Mouse (Mus musculus) embryonic facial prominence, embryonic 13.5 days (tissue): ENCODE measurements at regions not wholly inside any gene's neighbourhood (a gene's known extent, or its start where the extent isn't known, plus 50 kb on each side); places are given as distances from the start of the nearest gene placed in this dataset.
"Not testable (repeated sequence)": the region's sequence is repeated elsewhere in the genome, so short reads cannot be mapped to it uniquely, and the experiment has no call there.

Experiments
- ATAC-seq: fragments of 200-750 bp; cut with Nextera tagmentation; 2 replicates; pipeline ENCODE4 v1.8.0; 2017; ENCODE audit warnings: low read depth; ENCODE audit not compliant: insufficient number of reproducible peaks, insufficient read depth, low FRiP score, low TSS enrichment
- H3K27ac ChIP-seq: fragments of 300-500 bp; sonication (generic); 2 replicates; pipeline ENCODE4 v1.5.1; 2015; ENCODE audit warnings: moderate library complexity, mild to moderate bottlenecking, inconsistent platforms
- H3K27me3 ChIP-seq: fragments of 300-500 bp; sonication (generic); 2 replicates; pipeline ENCODE4 v1.6.1; 2015; ENCODE audit warnings: mild to moderate bottlenecking, inconsistent platforms
- H3K36me3 ChIP-seq: fragments of 300-500 bp; sonication (generic); 2 replicates; pipeline ENCODE4 v1.6.1; 2015; ENCODE audit warnings: mild to moderate bottlenecking, inconsistent platforms
- H3K4me1 ChIP-seq: fragments of 300-500 bp; sonication (generic); 2 replicates; pipeline ENCODE4 v1.6.1; 2015; ENCODE audit warnings: inconsistent platforms
- H3K4me2 ChIP-seq: fragments of 300-500 bp; sonication (generic); 2 replicates; pipeline ENCODE4 v1.6.1; 2015; ENCODE audit warnings: moderate library complexity, mild to moderate bottlenecking, inconsistent platforms
- H3K4me3 ChIP-seq: fragments of 300-500 bp; sonication (generic); 2 replicates; pipeline ENCODE4 v1.5.1; 2015; ENCODE audit warnings: mild to moderate bottlenecking, inconsistent platforms
- H3K9ac ChIP-seq: fragments of 300-500 bp; sonication (generic); 2 replicates; pipeline ENCODE4 v1.6.1; 2015; ENCODE audit warnings: mild to moderate bottlenecking, inconsistent platforms
- H3K9me3 ChIP-seq: fragments of 300-500 bp; sonication (generic); 2 replicates; pipeline ENCODE4 v1.6.1; 2016; ENCODE audit warnings: inconsistent platforms
- WGBS: fragments of 180-500 bp; shearing (Covaris S2); methylation state at CpG from one replicate; pipeline ENCODE4 v1.1.7; 2015; ENCODE audit warnings: mixed read lengths; 5-methylcytosine and 5-hydroxymethylcytosine counted together

DNA sequence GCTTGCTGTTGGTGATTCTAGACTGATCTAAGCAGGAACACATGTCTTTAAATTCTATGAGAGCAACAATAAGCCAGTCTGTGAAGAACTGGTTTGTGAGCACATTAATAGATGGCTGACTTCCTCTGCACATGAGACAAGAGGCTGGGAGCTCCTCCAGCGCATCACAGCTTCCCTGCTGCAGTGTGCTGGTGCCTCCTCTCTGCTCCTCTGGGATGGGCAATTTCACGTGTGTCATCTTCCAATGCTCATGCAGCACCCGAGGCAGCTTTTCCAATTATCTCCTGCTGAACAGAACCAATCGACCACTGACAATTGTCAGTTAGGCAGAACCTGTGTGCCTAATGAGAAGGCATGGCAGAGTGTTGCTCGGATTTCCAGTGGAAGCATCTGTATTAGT, 86.5 kb upstream of the Smlr1 start:
- Histone ChIP-seq H3K36me3 (no peaks in the 10 kb centered on the region), H3K9me3 (no peaks in the 10 kb centered on the region), H3K4me1 (0 out of 2 replicates have a peak, but pooled peaks cover 10% of the 10 kb centered on the region), H3K9ac (no peak overlapping the region), H3K27ac (no peak overlapping the region), H3K4me3 (no peak overlapping the region), H3K27me3 (no peaks in the 10 kb centered on the region), H3K4me2 (no peak overlapping the region)
- 58% methylated on average over 5 of the region's 5 CpGs for WGBS
- ATAC-seq, result no peak

DNA sequence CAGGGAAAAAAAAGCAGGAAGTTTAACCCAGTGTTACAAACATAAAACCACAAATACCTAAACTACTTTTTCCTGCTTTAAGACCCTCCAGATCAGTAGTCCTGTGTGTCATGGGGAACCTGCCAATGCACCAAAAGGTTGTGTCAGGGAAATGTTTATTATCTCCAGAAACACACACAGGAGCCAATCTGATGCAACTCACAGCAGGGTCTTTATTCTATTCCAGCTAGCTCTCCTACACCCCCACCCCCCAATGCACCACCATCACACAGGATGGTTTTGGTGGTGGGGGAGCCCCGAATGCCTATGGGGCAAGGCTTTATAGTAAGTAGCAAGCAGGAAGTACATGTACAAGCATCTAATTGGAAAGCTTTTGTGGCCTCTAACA, 85.7 kb upstream of the Smlr1 start:
- 56% methylated on average over 1 of the region's 1 CpGs for WGBS
- H3K27ac ChIP-seq, H3K36me3 ChIP-seq, ATAC-seq, H3K27me3 ChIP-seq, H3K4me2 ChIP-seq, H3K4me3 ChIP-seq, H3K9me3 ChIP-seq, H3K9ac ChIP-seq, H3K4me1 ChIP-seq: not testable (repeated sequence)

DNA sequence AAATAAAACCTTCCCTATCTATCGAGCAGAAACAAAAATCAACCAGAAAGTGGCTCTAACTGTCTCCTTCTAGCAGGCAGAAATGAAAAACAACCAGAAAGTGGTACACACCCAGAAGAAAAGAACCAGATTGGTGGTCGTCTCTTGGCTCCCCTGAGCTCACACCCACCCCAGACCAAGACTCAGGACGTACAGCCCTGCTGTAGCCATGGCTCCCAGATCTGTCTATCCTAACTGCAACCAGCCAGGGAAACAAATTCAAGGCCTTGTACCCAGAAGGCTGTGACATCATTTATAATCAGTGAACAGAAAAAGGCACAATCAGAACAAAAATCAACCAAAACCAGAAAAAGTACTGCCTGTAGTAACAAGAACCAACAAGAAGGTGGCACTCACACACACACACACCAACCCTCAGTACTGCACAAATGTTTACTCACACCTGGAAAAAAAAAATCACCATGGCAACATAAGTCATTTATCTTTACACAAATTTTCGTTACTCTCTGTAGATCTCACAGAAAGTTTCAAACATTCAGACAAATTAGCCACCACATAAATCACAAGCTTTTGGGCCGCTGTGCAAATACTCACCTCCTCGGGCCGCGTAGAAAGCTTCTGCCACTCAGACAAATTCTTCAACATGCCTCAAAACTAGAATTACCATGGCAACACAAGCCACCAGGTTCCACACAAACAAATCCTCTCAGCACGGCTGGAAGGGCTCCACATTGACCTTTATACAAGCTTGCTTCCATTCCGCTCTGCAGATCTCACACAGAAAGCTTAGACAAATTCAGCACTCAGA, 85.1 kb upstream of the Smlr1 start:
- WGBS, result 53% methylated on average over 10 of the region's 10 CpGs
- Histone ChIP-seq H3K27ac (peak overlapping the region; percentile 22; the same call in 1 of the 2 replicates), H3K4me3 (no peak overlapping the region), H3K4me1 (0 out of 2 replicates have a peak, but pooled peaks cover 10% of the 10 kb centered on the region), H3K36me3 (no peaks in the 10 kb centered on the region), H3K9ac (no peak overlapping the region), H3K9me3 (no peaks in the 10 kb centered on the region), H3K4me2 (no peak overlapping the region), H3K27me3 (no peaks in the 10 kb centered on the region)
- no peak for ATAC-seq

DNA sequence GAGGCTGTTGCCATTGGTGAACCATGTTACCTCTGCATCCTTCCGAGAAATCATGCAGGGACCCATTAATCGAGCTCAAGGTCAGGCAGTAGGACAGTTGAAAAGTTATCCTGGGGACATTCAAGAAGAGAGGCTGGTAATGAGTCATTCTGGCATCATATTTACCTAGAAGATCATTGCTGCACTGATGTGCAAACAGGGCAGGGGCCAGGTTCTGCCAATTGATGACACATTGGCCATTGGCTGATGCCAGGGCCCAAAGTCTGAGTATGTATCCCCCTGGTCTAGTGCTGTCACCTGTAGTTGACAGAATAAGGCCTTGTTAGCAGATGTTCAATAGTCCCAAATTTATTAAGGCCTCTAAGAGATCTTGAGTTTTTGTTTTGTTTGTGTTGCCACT, 83.6 kb upstream of the Smlr1 start:
- Histone ChIP-seq H3K27me3 (no peaks in the 10 kb centered on the region), H3K4me1 (0 out of 2 replicates have a peak, but pooled peaks cover 10% of the 10 kb centered on the region), H3K27ac (no peak overlapping the region), H3K36me3 (no peaks in the 10 kb centered on the region), H3K9ac (no peak overlapping the region), H3K9me3 (no peaks in the 10 kb centered on the region), H3K4me3 (no peak overlapping the region), H3K4me2 (no peak overlapping the region)
- no peak for ATAC-seq
- 89% methylated on average over 2 of the region's 2 CpGs for WGBS

DNA sequence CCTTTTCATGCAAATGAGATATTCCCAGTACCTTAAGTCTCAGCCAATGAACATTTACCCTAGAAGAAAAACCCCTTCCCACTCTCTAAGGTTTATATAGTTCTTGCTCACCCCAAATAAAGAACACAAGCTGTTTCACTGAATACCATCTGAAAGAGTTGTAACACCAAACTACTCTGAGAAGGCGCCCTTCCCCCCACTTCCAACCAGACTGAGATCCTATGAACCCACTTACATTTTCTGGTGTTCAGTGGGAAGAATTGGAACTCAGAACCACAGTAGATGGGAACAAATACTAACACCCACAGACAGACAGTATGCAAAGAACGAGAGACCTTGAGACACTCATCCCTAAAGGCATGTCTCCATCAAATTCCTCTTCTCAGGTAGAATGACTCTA, 65.4 kb upstream of the Smlr1 start:
- 90% methylated on average over 2 of the region's 2 CpGs for WGBS
- ATAC-seq, result no peak

DNA sequence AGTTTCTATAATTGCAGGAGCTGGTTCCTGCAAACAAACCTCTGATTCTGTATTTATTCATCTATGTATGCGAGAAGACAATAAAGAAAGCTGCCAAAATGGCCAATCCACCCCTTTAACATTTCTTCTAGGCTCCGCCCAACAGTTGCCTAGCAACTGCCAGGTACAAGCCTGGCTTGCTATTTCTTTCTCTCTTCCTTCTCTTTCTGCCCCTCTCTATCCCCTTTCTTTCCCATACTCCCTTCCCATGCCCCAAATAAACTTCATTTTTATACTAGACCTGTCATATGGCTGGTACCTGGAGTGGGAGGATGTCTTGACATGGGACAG, 53.2 kb upstream of the Smlr1 start:
- Histone ChIP-seq H3K9me3 (no peaks in the 10 kb centered on the region), H3K27ac (no peak overlapping the region), H3K36me3 (no peaks in the 10 kb centered on the region), H3K4me1 (no peaks in the 10 kb centered on the region; the same call in 1 of the 2 replicates), H3K9ac (no peak overlapping the region), H3K4me3 (no peak overlapping the region), H3K27me3 (no peaks in the 10 kb centered on the region), H3K4me2 (no peak overlapping the region)
- 89% methylated on average over 2 of the region's 2 CpGs for WGBS
- ATAC-seq, result no peak

More for the DNA sequence above, 65.4 kb upstream of the Smlr1 start:
- Histone ChIP-seq H3K9me3 (no peaks in the 10 kb centered on the region), H3K27me3 (no peaks in the 10 kb centered on the region), H3K36me3 (no peaks in the 10 kb centered on the region), H3K27ac (no peak overlapping the region), H3K4me2 (no peak overlapping the region), H3K4me3 (no peak overlapping the region), H3K4me1 (0 out of 2 replicates have a peak, but pooled peaks cover 3% of the 10 kb centered on the region), H3K9ac (no peak overlapping the region)

DNA sequence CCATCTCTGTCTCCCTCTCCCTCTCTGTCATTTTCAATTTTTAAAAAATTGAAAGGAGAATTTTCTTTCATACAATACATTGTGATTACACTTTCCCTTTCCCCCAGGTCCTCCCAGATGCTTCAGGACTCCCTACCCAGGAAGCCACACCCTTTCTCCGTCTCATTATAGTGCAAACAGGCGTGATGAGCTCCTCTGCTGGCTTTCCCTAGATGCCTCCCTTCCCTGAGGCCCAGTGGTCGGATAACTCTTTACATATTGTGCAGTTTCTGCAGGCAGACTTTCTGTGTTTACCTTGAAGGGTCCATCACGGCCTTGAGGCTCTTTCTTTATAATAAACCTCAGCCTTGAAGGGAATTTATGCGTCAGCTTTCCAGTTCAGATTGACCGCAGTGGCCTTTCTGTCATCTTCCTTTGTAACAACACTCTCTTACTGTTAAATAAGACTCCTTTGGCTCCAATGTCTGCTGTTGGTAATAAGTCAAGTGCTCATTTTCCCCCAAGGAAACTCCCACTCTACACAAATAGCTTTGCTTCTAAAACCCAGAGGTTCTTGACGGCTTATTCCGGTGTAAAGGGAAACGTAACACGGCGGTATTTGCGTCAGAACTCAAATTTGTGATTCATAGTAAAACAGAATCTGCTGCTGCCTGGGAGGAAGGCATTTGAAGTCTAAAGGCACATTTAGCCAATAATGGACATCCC, 52.7 kb upstream of the Smlr1 start:
- WGBS, result 68% methylated on average over 12 of the region's 12 CpGs
- Histone ChIP-seq H3K9ac (no peak overlapping the region), H3K36me3 (no peaks in the 10 kb centered on the region)

More for the DNA sequence above, 52.7 kb upstream of the Smlr1 start:
- Histone ChIP-seq H3K27me3 (no peaks in the 10 kb centered on the region), H3K27ac (no peak overlapping the region), H3K4me1 (peaks cover 4% of the 10 kb centered on the region), H3K4me2 (no peak overlapping the region), H3K9me3 (no peaks in the 10 kb centered on the region), H3K4me3 (no peak overlapping the region)
- no peak for ATAC-seq
